Mouse (Mus musculus): ENCODE measurements around the gene Tmcc3.

Tmcc3 gene

DNA sequence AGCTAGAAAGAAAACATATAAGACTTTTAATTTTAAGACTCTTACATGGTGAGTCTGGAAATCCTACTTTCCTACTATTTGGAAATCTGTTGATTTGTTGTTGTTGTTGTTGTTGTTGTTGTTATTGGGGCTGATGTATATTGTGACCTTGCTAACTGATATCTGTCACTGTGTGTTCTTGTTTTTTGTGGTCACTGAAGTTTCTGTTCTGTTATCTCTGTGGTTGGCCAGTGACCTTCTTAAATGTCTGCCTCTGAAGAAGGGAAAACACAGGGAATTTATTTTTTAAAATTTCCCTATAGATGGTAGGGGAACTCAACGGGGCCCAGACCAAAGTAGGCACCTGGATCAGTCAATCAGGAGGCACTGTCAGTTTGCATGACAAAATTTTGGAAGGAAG, 48.9 kb downstream of the Tmcc3 start:
- DNase-seq (ENCODE audit: low spot score in 2 of 2), result no peak

DNA sequence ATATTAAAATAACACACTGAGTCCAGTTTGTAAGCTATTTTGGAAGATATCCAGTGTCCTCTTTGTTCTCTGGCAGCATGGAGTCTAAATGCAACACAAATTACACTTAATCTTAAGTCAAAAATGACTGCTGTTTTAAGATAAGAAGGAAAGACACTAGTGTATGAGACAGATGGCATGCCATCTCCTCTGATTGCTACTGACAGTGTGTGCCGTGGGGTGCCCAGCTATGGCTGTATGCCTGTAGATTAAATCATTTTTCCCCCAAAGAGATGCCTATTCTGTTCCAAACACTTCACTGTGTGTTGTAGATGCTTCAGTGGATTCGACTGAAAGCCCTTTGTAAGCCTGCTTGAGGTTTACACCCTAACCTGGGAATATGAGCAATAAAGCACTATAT, 59.5 kb downstream of the Tmcc3 start:
- no peak for DNase-seq (ENCODE audit: low spot score in 2 of 2)

DNA sequence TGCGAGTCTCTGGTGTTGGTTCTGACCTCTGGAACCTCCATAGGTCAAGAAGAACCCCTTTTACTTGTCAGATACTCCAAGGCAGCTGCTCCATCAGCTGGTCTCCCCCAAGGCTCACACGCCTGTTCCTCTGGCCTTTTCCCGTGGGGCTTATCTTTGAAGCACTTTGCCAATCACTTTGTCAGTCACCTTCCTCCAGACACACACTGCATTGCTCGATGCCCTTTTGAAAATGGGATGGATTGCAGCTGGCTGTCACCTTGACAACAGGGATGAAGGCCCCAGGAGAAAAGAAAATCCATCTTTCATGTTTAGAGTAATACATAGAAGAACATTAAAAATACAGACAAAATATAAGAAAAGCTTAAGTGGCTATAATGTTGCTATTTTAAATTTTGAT, 65.2 kb downstream of the Tmcc3 start:
- no peak for DNase-seq (ENCODE audit: low spot score in 2 of 2)

DNA sequence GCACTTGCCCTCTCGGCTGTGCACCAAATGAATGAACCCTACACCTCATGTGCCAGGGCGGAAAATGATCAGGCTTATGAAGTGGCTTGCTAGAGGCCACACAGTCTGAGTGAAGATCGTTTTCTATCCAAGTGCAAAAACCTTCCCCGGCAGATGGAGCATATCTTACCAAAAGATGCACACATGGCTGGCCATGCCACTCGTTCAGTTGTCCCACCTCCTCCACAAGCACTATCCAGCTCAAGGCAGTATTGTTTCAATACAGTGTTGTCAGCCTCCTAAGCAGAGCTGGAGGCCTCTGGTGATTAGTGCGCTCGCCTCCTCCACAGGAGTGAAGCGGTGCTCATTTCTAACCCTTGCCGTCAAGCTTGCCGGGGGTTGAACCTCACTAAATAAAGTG, 66.1 kb downstream of the Tmcc3 start:
- no peak for DNase-seq (ENCODE audit: low spot score in 2 of 2)

DNA sequence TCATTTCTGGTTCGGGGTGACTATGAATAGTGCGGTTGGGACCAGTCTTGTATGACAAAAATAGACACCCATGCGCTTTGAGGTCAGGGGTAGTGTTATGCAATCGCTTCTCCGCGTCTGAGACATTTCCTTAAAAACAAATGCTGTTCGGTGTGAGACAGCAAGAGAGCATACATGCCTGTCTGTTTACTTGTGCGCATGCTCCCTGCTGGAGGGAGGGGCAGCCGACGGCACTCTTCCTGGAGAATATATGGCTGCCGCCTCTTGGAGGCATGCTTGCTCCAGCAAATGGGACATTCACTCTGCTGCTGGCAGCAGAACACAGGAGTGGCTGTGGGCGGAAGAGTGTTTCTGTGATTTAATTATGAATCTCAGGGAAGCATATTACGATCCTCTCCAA, 66.6 kb downstream of the Tmcc3 start:
- peak; percentile 54 to 72 for DNase-seq (ENCODE audit: low spot score in 2 of 2)

DNA sequence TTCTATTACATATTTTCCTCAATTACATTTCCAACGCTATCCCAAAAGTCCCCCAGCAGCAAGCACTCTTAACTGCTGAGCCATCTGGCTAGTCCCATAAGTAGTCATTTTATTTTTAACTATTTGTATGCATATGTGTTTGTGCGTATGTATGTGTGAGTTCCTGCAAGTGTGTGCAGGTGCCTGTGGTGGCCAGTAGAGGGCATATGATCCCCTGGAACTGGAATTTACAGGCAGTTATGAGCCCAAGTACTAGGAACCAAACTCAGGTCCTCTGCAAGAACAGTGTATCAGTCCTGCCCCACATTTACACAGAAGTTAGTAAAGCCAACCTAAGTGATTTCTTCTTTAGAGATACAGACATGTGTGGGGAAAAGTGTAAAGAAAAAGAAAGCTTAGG, 68.3 kb downstream of the Tmcc3 start:
- no peak for DNase-seq (ENCODE audit: low spot score in 2 of 2)

DNA sequence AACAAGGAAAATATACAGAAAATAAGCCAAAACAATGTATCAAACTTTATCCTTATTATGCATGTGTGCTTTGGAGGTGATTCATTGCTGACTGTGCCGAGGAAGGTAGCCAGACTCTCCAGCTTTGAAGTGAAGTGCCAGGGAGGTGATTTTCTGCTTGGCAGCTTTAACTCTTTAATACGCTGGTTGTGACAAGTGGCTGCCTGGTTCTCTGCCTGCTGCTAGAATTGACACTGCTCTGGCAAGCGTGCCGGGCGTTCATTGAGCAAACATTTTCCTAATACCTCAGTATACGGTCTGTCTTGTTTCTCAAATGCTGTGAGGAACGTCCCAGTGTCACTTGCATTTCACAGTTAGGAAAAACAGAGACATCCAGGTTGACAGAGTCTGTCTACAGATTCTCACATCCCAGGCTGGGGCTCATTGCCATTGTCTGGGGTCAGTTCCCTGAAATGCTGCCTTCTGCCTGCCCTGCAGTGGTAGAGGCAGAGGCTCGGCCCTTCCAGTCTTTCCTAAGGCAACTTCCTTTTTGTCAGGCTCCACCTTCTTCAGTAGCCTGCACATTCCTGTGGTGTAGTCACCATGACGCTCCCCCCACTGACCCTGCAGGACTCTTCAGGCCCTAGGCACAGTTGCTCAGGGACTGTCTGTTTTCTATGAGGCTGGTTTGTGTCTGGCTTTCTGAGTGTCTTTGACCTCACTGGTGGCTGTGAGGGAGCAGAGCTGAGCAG, 69.1 kb downstream of the Tmcc3 start:
- DNase-seq (ENCODE audit: low spot score in 2 of 2), result peak; percentile 10 to 18

DNA sequence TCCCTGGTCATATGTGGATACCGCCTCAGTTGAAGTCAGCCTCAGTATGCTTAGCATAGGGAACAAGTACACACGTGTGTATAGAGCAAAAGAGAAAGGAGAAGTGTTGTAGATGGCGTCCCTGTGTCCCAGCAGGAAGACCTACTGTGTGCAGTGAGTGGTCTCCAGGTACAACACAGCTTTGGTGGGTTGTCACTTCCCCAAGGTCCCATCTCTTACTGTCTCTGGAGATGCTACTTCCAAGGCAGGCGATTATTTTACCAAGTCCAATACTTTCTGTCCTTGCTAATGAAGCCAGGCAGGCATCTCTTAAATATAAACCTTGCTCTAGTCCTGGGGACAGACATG, 69.6 kb downstream of the Tmcc3 start:
- DNase-seq (ENCODE audit: low spot score in 2 of 2), result no peak

DNA sequence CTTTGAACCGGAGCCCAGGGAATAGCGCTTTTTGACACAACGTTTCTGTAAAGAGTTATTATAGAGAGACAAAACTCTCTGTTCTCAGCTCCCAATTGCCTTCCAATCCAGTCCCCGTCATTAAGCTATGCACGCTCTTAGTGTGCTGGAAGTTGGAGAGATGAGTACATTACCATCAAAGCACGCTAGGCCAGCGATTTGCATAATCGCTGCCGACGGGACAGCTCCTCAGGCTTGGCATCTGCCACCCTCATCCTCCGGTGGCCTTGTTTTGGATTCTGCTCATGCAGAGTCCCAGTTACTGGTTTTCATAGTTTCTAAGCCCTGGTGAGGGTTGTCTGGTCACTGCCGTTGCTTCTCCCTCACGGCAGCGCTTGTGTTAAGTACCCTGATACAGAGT, 70.9 kb downstream of the Tmcc3 start:
- DNase-seq (ENCODE audit: low spot score in 2 of 2), result no peak

DNA sequence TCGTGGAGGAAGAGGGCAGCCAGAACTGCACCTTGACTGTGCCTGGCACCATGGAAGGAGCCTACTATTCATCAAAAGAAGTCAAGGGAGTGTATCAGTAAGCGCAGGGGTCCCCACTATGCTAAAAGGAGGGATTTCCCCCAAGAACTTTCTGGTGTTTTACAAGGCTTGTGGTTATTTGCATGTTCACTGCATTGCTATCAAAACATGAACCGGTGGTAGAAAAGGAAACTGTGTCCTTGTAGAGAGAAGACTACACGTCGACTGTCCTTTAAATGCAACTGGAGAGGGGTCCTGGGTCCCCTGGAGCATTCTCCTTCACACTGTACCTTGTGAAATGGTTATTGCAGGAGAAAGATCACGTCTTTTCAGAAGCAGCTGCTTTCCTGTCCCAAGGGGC, 71.8 kb downstream of the Tmcc3 start:
- DNase-seq (ENCODE audit: low spot score in 2 of 2), result no peak

DNA sequence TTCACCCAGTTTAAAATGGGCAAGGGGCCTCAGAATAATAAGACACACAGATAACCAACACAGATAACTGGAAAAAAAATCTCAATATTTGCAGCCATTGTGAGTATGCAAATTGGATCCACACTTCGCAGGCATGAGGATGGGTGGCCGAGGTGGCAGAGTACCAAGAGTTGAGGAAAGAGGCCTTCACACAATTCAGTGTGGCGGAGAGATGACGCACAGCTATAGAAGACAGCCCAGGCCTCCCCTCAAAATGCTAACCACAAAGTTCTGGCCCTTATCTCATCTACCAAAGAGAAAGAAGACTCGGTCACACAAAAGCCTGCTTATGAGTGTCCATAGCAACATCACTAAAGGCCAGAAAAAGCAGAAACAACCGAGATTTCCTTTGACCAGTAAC, 77.5 kb downstream of the Tmcc3 start:
- no peak for DNase-seq (ENCODE audit: low spot score in 2 of 2)

DNA sequence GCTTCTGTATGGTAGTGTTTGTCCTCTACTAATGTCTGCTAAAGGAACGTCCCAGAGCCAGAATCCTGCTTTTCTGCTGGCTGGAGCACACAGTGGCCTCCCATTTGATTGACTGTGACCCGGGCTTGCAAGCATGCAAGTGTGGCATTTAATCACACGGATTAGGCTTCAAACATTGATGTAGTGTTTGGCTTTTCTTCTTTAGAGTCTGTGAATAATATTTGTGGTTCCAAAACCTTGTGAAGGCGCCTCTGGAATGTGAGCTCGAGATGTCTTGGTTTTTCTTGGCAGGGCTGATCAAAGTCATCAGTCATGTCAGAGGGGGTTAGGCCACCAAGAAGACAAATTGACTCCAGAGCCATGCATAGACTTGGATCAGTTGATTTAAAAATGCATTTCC, 79.3 kb downstream of the Tmcc3 start:
- DNase-seq (ENCODE audit: low spot score in 2 of 2), result no peak

DNA sequence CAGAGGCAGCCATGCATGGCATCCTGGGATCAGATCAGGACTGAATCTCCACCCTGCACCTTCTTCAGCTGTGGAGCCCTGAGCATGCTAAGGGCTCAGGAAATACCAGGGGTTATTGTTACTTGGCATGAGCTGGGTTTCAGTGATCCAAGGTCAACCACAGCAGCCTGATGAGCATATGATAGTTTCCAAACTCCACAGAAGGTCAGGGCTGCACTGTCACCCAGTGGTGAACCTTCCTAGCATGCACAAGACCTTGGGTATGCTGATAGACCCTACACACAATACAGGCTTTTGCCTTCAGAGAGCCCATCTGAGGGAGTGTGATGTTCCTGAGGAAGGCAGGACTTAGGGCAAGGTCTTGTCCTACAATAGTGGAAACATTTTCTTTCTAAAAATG, 82.5 kb downstream of the Tmcc3 start:
- no peak for DNase-seq (ENCODE audit: low spot score in 2 of 2)

DNA sequence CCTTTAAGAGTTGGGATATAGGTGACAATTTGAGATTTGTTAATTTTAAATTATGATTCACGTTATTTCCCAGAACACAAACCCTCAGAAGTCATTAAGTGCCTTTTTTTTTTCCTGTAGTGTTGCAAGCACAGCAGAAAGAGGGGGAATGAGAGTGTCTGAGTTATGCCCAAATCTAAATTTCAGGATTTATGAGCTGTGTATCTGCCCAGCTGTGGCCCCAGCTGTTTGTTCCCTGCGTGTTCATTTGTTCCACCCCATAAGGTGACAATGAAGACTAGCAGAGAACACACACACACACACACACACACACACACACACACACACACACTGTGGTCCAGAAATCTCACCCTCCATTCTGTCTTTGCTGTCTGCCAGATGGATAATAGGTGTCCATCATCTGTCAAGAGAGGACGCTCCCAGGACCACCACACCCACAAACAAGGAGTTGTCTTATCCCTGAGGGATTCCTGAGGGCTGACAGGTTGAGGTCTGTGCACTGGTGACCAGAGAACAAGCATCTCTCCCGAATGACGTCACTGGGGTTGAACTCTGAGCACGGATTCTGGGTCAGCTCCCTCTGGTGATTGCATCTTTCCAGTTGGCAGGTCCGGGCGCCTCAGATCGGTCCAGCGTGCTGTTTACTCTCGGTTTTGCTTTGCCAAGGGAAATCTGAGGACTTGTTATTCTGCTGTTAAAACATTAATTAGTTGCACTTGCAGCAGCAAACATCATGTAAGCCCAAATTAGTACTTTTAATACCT, 86.3 kb downstream of the Tmcc3 start:
- DNase-seq (ENCODE audit: low spot score in 2 of 2), result peak in 1 of 2 experiments; percentile 58

DNA sequence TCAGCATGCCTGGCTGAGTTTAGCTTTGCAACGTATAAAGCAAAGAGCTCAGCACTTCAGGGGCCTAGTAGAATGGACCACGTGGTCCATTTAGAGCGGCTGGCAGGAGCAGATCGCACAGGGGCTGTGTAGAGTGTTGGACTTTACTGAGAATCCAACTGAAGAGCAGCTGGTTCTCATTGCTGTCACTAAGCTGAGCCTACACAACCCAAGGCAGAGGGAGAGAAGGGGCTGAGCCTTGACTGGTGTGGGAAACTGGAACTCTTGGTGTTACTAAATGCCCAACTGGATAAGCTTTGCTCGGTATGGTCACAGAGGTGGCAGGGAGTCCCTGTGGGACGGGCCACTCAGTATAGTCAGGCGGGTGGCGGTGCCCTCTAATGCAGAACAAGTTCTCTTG, 89.1 kb downstream of the Tmcc3 start:
- no peak for DNase-seq (ENCODE audit: low spot score in 2 of 2)

DNA sequence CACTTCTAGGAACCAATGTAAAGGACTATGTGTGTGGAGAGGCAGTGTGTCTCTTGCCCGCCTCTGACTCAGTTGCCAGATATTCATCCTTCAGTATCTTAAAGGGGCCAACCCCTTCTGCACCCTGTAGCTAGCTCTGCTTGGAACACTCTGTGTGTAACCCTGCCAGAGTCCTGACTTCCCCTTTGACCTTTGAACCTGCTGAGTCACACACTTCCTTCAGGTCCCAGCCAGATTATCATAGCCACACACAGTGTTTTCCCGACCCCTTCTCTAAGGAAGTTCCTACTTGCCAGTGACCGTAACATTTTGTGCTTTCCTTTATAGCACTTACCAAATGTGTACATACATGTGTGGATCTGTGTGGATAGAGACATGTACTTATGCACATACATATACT, 93.7 kb downstream of the Tmcc3 start:
- DNase-seq (ENCODE audit: low spot score in 2 of 2), result no peak

DNA sequence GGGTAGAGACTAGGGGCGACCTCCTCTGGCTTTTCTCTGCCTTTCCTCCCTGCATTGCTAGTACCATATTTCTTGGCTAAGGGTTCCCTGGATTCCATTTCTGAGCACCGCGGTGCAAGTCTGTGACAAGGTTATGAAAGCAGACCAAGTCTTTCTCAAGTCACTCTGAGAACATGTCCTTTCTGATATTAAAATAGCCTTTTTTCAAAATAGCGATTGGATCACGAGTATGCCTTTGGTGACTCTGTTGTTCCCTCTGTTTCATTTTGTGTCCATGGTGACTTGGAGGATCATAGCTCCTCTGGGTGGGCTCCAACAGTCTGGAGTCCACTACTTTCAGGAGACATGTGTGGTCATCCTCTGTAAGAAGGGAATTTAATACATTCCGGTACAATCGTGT, 95.1 kb downstream of the Tmcc3 start:
- no peak for DNase-seq (ENCODE audit: low spot score in 2 of 2)

DNA sequence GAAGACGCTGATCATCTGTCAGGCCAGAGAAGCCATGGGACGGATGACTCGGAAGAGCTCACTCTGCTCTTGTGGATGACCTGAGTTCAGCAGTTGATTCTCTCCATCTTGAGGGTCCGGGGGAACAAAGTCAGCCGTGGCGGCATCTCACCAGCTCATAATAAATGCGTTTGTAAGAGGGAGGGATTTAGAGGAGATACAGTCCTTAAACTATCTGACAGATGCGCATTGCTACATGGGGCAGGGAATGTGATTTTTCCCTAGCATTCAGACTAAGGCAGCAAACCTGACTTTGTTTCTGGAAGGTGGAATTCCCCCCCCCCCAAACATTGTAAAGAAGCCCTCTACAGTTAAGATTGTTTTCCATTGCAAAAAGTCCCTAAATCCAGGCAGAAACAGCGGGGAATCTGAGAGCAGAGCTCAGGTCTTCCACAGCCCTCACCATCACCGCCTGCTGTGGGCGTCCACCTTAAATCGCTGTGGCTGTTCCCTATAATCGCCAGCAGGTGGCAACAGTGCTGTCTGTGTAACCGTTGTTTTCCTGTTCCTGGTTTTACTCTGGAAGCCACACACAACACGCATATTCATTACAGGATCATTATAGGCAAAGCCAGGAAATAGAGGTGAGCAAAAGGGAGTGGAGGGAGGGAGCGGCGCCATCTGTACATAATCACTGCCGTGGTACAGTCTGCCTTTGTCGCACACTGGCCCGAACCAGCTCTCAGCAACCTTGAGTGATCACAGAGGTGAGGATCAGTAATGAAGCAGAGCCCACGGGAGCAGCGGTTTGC, 96.8 kb downstream of the Tmcc3 start:
- peak; percentile 45 to 60 for DNase-seq (ENCODE audit: low spot score in 2 of 2)

DNA sequence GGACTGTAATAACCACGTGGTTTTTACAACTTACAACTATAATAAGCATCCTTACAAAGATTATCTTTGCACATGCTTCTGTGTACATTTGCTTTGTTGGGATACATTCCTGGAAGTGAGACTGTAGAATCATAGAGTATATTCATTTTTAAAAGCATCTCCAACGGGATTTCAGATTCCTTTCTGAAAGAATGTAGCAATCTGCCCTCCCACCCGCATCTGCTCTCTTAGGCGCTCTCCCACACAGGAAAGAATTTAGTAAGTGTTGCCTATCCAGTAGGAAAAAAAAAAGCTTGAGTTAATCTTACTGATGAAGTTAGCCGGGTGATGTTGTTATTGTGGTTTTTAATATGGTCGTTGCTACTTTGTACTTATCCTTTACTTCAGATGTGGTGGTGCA, 97.9 kb downstream of the Tmcc3 start:
- no peak for DNase-seq (ENCODE audit: low spot score in 2 of 2)

DNA sequence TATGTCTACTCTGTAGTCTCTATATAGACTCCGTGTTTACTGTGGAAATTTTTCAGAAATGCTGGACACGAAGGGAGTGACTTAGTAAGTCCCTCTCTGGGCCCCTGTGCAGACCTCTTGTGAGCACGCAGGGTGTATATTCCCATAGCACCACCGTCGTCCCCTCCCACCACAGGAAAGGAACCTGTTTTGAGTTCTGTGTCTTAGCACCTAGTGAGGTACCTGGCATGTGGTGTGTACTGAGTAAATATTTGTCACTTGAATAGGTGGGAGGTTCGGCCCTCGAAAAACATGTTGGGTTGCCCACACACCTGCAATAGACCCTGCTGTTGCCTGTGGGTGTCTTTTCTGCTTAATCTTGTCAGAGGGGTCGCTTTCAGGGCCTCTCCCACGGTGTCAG, 99.8 kb downstream of the Tmcc3 start:
- DNase-seq (ENCODE audit: low spot score in 2 of 2), result no peak

DNA sequence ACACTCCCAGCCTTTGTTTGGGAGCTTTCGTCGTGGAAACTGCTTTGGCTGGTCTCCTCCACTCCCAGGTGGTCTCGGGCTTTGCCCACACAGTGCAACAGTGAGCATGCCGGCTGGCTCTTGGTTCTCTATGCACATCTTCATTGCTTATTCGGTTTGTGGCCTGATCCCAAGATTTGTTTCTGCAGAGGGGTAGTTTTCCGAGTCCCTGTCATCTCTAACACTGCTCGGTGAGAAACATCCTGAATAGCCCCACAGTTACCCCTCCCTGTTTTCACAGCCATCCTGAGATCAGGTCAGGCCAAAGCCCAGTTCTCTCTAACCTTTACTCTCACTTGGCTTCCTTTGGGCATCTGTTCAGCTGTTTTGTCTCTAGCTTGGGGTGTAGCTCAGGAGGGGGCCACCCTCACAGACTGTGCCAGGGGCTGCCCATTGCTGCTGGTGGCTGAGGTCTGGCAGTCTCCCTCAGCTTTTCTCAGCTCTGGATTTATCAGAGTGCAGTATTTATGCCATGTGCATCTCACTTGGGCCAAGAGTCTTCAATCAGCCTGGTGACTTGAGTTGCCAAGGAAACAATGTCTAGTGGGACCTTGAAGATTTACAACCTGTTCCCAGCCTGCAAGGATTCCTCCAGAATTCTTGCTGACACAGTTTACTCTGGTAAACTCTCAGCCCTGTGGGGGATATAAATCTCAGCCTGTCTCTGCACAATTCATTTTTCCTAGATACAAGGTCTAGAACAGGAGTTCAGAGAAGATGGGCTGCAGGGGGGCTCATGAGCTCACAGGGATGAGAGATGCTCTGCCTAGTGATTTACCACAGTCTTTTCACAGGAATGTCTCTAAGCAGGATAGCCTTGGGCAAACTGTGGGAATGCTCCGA, 102.3 kb downstream of the Tmcc3 start:
- DNase-seq (ENCODE audit: low spot score in 2 of 2), result no peak
